Mouse (Mus musculus): ENCODE measurements at regions not wholly inside any gene's neighbourhood (a gene's known extent, or its start where the extent isn't known, plus 50 kb on each side); places are given as distances from the start of the nearest gene placed in this dataset.

DNA sequence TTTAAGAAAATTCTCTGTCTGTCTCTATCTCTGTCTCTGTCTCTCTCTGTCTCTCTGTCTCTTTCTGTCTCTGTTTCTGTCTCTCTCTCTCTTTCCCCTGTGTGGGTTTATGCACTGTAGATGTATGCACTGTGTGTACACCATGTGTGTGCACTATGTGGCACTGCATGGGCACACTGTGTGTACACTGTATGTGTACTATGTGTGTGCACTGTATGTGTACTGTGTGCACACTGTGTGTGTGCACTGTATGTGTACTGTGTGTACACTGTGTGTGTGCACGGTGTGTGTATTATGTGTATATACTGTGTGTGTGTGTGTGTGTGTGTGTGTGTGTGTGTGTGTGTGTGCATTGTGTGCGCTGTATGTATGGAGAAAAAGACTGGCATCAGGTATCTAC, 281.5 kb upstream of the Dynlrb2 start:
- TF ChIP-seq CTCF (IDR thresholded peaks at IDR 0.05; ENCODE audit: low read depth), result no peak
- TF ChIP-seq EP300 (IDR thresholded peaks at IDR 0.05; ENCODE audit: low read depth), result no peak
